Mouse (Mus musculus) limb, embryonic 14.5 days (tissue): ENCODE data around the gene Cops8. TPM values are rescaled to one million over a fixed set of nuclear protein-coding genes. Genes with fewer than 3 reads are reported as not detected.

Experiments
- ATAC-seq: fragments of 200-750 bp; cut with Nextera tagmentation; 2 replicates; pipeline ENCODE4 v1.8.0; 2017; ENCODE audit warnings: low read depth, moderate number of reproducible peaks, moderate TSS enrichment; ENCODE audit not compliant: low FRiP score
- DNase-seq: peaks from one replicate; pipeline ENCODE4 v3.0.0-alpha.2; 2015; ENCODE audit warnings: low spot score
- H3K27ac ChIP-seq: fragments of 300-500 bp; sonication (generic); replicated peaks from 2 replicates; pipeline ENCODE4 v1.5.1; 2014; ENCODE audit warnings: low read depth, mild to moderate bottlenecking, low read length, moderate library complexity, mixed read lengths
- H3K27me3 ChIP-seq: fragments of 300-500 bp; sonication (generic); 2 replicates; pipeline ENCODE4 v1.6.1; 2014; ENCODE audit warnings: low read length, mixed read lengths; ENCODE audit not compliant: control insufficient read depth, insufficient read depth
- H3K36me3 ChIP-seq: fragments of 300-500 bp; sonication (generic); 2 replicates; pipeline ENCODE4 v1.6.1; 2014; ENCODE audit warnings: mild to moderate bottlenecking, low read length, moderate library complexity, mixed read lengths; ENCODE audit not compliant: control insufficient read depth, insufficient read depth
- H3K4me1 ChIP-seq: fragments of 300-500 bp; sonication (generic); 2 replicates; pipeline ENCODE4 v1.6.1; 2014; ENCODE audit warnings: antibody characterized with exemption, low read length, mixed read lengths; ENCODE audit not compliant: control insufficient read depth, insufficient read depth
- H3K4me2 ChIP-seq: fragments of 300-500 bp; sonication (generic); replicated peaks from 2 replicates; pipeline ENCODE4 v1.6.1; 2014; ENCODE audit warnings: low read depth, mild to moderate bottlenecking, low read length, moderate library complexity; ENCODE audit not compliant: severe bottlenecking
- H3K4me3 ChIP-seq: fragments of 300-500 bp; sonication (generic); replicated peaks from 2 replicates; pipeline ENCODE4 v1.5.1; 2014; ENCODE audit warnings: low read length
- H3K9ac ChIP-seq: fragments of 300-500 bp; sonication (generic); 2 replicates; pipeline ENCODE4 v1.6.1; 2014; ENCODE audit warnings: mild to moderate bottlenecking, low read depth, low read length, moderate library complexity; ENCODE audit not compliant: severe bottlenecking
- H3K9me3 ChIP-seq: fragments of 300-500 bp; sonication (generic); 2 replicates; pipeline ENCODE4 v1.6.1; 2016; ENCODE audit warnings: low read length; ENCODE audit not compliant: control insufficient read depth
- POLR2A ChIP-seq: fragments of 200-500 bp; IDR thresholded peaks from 2 replicates; pipeline ENCODE4 v1.8.0; 2012; ENCODE audit warnings: inconsistent platforms, mild to moderate bottlenecking, moderate library complexity, borderline replicate concordance; ENCODE audit not compliant: insufficient read depth, insufficient read length; ENCODE audit errors: extremely low read depth
- WGBS: fragments of 180-500 bp; shearing (Covaris S2); extraction: QIAGEN DNeasy Blood & Tissue Kit; methylation state at CpG from one replicate; pipeline ENCODE4 v1.1.7; 2014; 5-methylcytosine and 5-hydroxymethylcytosine counted together
- polyA plus RNA-seq, 2 experiments: library from polyadenylated mRNA; depleted of rRNA in 1 of 2; stranded (reverse) in 1 of 2; unstranded in 1 of 2; fragments of >200 nt; fragmentation: Nextera tagmentation in 1 of 2; extraction: Ambion mirVana in 1 of 2; gene quantifications; 2 replicates each; pipeline versions ENCODE4 v1.2.1 to v1.2.3; 2012 to 2014

The Cops8 gene
- polyA plus RNA-seq, 2 experiments = 118 to 155 TPM

DNA sequence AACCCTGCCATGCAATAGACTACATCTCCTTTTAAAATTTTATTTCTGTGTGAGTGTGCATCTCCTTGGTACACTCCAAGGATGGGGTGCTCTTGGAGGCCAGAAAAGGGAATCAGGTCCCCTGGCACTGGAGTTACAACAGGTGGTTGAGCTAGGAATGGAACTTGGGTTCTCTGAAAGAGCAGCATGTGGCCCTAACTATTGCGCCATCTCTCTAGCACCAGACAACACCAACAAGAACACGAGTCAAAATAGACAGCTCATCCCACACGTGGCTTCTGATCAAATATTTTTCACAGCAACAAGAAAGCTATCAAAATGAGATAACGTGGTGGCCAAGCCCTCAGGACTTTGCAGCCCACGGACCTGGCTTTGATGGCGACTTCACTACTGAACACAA lies 28.9 kb upstream of the Cops8 start:
- H3K27me3 ChIP-seq = no peaks in the 10 kb centered on the region
- ATAC-seq (no peak), DNase-seq (no peak)
- no peak for TF ChIP-seq POLR2A
- no peaks in the 10 kb centered on the region for H3K36me3 ChIP-seq
- H3K4me3 ChIP-seq = no peak overlapping the region
- H3K4me1 ChIP-seq = no peaks in the 10 kb centered on the region
- no peak overlapping the region for H3K4me2 ChIP-seq
- no peaks in the 10 kb centered on the region for H3K9me3 ChIP-seq
- no peak overlapping the region for H3K27ac ChIP-seq
- no peak overlapping the region for H3K9ac ChIP-seq
- 81% methylated on average over 6 of the region's 6 CpGs for WGBS

DNA sequence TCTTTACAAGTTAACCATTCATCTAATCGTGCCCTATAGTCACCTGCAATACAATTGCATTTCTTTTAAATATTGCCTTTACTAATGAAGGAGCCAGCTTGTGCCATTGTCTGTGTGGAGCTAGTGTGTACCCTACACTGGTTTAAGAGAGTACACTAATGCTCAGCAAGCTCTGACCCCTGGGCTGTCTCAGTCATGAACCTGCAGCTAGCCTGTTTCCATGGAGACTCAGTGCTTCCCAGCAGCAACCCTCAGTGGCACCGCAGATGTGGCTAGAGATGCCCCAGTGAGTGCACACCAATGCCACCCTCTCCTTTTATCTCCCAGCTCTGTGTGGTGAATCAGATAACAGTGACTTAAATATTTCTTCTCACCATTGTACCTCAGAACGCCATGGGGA lies 27.9 kb upstream of the Cops8 start:
- ATAC-seq (no peak), DNase-seq (no peak)
- Histone ChIP-seq H3K27ac (no peak overlapping the region), H3K9ac (no peak overlapping the region), H3K4me3 (no peak overlapping the region), H3K36me3 (no peaks in the 10 kb centered on the region), H3K9me3 (no peaks in the 10 kb centered on the region), H3K4me1 (no peaks in the 10 kb centered on the region), H3K4me2 (no peak overlapping the region), H3K27me3 (no peaks in the 10 kb centered on the region)
- no peak for TF ChIP-seq POLR2A
- 63% methylated on average over 3 of the region's 3 CpGs for WGBS

- no peak overlapping the region for H3K9ac ChIP-seq
- peaks cover 2% of the 10 kb centered on the region; the same call in 1 of the 2 replicates for H3K4me1 ChIP-seq
- ATAC-seq (no peak), DNase-seq (no peak)
- WGBS = 73% methylated on average over 5 of the region's 5 CpGs
- no peak for TF ChIP-seq POLR2A
- H3K4me2 ChIP-seq = no peak overlapping the region
- no peak overlapping the region for H3K27ac ChIP-seq
- no peak overlapping the region for H3K4me3 ChIP-seq
- no peaks in the 10 kb centered on the region for H3K36me3 ChIP-seq
- H3K27me3 ChIP-seq = no peaks in the 10 kb centered on the region
- H3K9me3 ChIP-seq = no peaks in the 10 kb centered on the region
Observed at GRCm38 (mm10) chr1:90577417-90577816, 25.4 kb upstream of the Cops8 start.

- DNase-seq (no peak), ATAC-seq (no peak)
- Histone ChIP-seq H3K4me2 (no peak overlapping the region), H3K4me1 (peaks cover 2% of the 10 kb centered on the region; the same call in 1 of the 2 replicates), H3K27me3 (no peaks in the 10 kb centered on the region), H3K9me3 (no peaks in the 10 kb centered on the region), H3K9ac (no peak overlapping the region), H3K4me3 (no peak overlapping the region), H3K27ac (no peak overlapping the region), H3K36me3 (no peaks in the 10 kb centered on the region)
- WGBS = 73% methylated on average over 7 of the region's 7 CpGs
- TF ChIP-seq POLR2A = no peak
Observed at GRCm38 (mm10) chr1:90582635-90583034, 20.1 kb upstream of the Cops8 start.

GRCm38 (mm10) chr1:90588021-90588734 lies 14.6 kb upstream of the Cops8 start:
- TF ChIP-seq POLR2A = no peak
- ATAC-seq = peak; percentile 66
- H3K27ac ChIP-seq = 0 out of 2 replicates have a peak overlapping the region, but pooled peaks have one; percentile 28
- no peak overlapping the region for H3K4me3 ChIP-seq
- no peaks in the 10 kb centered on the region for H3K36me3 ChIP-seq
- no peak overlapping the region for H3K4me2 ChIP-seq
- DNase-seq = peak; percentile 92
- whole genome bisulfite sequencing = 56% methylated on average over 9 of the region's 9 CpGs
- H3K4me1 ChIP-seq = peaks cover 3% of the 10 kb centered on the region
- no peaks in the 10 kb centered on the region for H3K9me3 ChIP-seq
- H3K27me3 ChIP-seq = no peaks in the 10 kb centered on the region
- H3K9ac ChIP-seq = no peak overlapping the region

GRCm38 (mm10) chr1:90590797-90591196 lies 12.0 kb upstream of the Cops8 start:
- no peaks in the 10 kb centered on the region for H3K27me3 ChIP-seq
- 33% methylated on average over 2 of the region's 2 CpGs for WGBS
- H3K4me2 ChIP-seq = no peak overlapping the region
- no peak overlapping the region for H3K9ac ChIP-seq
- ATAC-seq (peak; percentile 23; the same call in 1 of the 2 replicates), DNase-seq (peak; percentile 74)
- H3K27ac ChIP-seq = no peak overlapping the region
- no peaks in the 10 kb centered on the region for H3K9me3 ChIP-seq
- peaks cover 3% of the 10 kb centered on the region for H3K4me1 ChIP-seq
- no peak overlapping the region for H3K4me3 ChIP-seq
- TF ChIP-seq POLR2A = no peak
- H3K36me3 ChIP-seq = no peaks in the 10 kb centered on the region
